Mouse (Mus musculus) heart, adult 2 months (tissue): ENCODE data around the gene Itgb7.

Experiments used
- CTCF ChIP-seq: fragments of 200-600 bp; IDR thresholded peaks from 2 replicates; pipeline ENCODE4 v1.8.1; 2022; ENCODE audit warnings: antibody characterized with exemption, mild to moderate bottlenecking, moderate library complexity
- POLR2A ChIP-seq: fragments of 200-500 bp; IDR thresholded peaks from 2 replicates; pipeline ENCODE4 v1.6.1; 2011; ENCODE audit warnings: mild to moderate bottlenecking, low read depth, low read length, control low read depth; ENCODE audit not compliant: insufficient read depth

DNA sequence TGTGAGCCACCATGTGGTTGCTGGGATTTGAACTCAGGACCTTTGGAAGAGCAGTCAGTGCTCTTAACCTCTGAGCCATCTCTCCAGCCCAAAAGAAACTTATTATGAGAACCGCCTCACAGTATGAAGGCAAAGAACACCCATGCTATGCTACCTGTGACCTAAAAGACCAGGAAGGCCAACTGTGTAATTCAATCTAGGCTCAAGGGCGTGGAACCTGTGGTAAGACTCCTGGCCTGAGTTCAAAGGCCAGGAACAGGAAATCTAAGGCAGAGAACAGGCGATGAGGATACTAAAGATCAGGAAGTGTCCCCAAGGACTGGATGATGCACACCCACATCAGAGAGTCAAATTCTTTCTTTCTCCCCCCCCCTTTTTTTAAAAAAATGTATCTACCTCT lies 58.2 kb downstream of the Itgb7 start:
- TF ChIP-seq CTCF (no peak), POLR2A (no peak)
